Mouse (Mus musculus): ENCODE results near the gene Ankrd40.

Ankrd40 gene

GRCm38 (mm10) chr11:94327693-94328643, at the start of gene Ankrd40:
Gene Ankrd40 (plus strand): TSS chr11:94328001.
- DNase-seq, result peak; percentile 88

- no peak for DNase-seq
Observed at GRCm38 (mm10) chr11:94281199-94282181, 46.3 kb upstream of the Ankrd40 start, which contains the start of gene Gm21885. Gene Gm21885 (plus strand): TSS chr11:94281873.

DNA sequence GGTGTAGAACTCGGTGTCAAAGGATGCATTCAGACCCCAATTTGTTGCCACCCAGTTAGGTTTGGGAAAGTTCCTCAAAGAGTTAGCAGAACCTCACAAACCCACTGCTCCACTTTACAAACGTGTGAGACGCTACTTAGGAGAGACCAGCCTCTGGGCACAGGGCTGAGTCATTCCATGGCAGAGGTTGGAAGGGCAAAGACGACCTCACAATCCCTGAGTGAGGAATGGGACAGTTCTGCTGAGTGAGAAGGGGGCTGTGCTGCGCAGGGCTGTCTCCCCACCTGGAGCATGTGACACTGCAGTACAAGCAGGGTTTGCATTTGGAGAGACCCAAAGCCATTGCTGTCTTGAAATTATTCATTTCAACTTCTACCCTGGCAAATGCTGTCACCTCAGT, 45.5 kb upstream of the Ankrd40 start:
- no peak for DNase-seq

DNA sequence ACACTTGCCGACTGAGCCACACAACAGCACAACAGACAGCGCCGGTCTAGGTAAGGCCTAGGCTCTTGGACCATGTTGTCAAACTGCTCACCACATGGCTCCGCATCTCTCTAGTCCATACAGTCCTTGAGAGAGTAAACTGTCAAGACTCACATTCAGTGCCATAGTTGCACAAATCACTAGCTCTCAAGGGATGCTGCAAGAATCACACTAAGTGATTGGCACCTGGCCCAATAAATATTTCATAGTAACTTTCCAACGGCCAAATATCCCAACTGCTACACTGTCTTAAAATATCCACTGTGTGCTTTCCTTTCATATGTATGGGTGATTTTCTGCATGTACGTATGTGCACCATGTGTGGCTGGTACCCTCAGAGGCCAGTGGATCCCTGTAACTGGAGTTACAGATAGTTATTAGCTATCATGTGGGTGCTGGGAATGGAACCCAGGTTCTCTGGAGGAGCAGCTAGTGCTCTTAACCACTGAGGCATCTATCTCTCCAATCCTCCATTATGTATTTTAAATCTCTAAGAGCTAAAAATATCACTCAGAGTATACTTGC, 44.2 kb upstream of the Ankrd40 start:
- no peak for DNase-seq

DNA sequence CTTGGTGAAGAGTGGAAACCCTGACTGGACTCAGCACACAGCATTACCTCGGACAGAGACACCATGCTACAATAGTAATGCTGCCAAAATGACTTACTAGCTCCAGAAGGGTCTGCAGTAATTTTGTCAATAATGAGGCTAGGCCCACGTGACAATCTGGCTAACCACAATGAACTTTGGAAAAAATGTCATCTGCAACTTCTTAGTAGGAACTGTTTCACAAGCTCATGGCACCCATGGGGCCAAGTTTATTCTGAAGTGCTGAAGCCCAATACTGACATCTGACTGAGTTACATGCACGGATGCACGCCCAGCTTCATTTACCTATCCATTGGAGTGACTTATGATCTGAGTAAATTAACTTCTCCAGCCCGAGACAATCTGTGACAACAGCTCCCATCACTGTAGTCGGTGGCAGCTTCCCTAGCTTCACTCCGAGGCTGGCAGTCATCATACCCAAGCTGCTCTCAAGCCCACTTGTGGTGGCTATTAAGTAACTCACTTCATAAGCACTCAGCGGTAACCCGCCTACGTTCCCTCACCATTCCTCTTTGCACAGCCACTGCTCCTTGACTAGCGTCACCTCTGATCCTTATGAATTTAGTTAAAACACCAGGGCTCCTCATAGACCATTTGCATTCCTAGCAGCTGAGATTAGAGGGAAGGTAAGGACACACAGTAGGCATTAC, 41.8 kb upstream of the Ankrd40 start:
- DNase-seq, result no peak

- DNase-seq, result no peak
Observed at GRCm38 (mm10) chr11:94287105-94287504, 40.7 kb upstream of the Ankrd40 start.

DNA sequence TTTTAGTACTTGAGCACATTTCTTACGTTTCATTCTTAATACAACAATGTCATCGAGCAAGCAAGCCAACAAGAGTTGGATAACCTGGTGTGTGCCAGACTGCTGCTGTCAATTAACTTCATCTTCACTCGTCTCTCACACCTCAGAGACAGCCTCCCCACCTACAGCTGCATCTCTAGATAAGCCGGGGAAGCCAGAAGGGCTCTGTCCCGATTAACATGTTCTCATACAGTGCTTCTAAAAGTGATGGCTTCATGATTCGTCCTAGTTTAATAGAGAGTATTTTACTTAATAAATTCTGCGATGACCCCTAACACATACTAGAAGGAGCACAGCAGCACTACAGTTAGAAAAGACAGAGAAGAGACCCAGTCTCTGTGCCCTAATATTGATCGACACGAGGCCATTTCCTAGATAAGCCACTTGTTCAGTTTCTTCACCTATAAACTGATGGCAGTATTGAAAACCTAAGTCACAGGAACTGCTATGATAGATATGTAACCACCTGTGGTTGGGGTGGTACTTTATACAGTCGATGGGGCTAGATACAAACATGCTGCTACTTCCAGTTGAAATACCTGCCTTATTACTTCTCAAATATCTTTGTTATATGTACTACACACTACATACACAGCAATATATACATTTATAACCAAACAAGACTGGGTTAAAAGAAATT, 37.6 kb upstream of the Ankrd40 start:
- DNase-seq, result no peak

GRCm38 (mm10) chr11:94294996-94295845, 32.6 kb upstream of the Ankrd40 start:
- no peak for DNase-seq

- DNase-seq, result no peak
Observed at GRCm38 (mm10) chr11:94312733-94313132, 15.1 kb upstream of the Ankrd40 start.

- no peak for DNase-seq
Observed at GRCm38 (mm10) chr11:94314098-94314652, 13.6 kb upstream of the Ankrd40 start.

DNA sequence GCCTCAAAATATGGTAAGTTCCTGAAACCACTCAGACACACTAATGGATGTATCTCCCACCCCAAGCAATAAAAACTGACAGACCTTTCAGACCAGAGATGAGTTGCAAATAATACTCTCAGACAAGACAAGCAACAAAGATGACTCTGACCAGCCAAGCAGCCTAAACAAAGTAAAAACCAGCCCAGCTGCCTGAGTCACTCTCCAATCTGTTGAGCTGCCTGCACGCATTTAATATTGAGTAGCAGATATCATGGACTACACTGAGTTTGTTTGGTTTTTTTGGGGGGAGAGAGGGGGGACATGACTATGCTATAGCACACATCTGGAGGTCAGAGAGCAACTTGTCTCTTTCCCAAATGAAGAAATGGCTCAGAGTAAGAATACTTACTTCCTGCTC, 12.5 kb upstream of the Ankrd40 start:
- no peak for DNase-seq

DNA sequence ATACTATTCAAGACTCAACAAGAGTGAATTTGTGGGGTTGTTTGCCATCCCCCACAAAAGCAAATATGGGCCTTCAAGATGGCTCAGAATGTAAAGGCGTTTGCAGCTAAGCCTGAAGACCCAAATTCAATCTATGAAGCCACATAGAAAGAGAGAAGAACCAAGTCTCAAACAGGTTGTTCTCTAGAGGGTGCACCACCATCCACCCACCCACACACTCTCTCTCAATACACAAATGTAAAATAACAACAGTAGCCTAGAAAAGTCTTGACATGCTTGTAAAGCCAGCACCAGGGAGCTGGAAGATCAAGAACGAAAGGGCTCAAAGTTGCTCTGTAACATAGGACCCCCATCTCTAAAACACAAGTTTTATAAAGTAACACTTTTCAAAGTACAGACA, 11.3 kb upstream of the Ankrd40 start:
- no peak for DNase-seq

GRCm38 (mm10) chr11:94317014-94317413, 10.8 kb upstream of the Ankrd40 start:
- no peak for DNase-seq

GRCm38 (mm10) chr11:94317515-94317914, 10.3 kb upstream of the Ankrd40 start:
- no peak for DNase-seq

DNA sequence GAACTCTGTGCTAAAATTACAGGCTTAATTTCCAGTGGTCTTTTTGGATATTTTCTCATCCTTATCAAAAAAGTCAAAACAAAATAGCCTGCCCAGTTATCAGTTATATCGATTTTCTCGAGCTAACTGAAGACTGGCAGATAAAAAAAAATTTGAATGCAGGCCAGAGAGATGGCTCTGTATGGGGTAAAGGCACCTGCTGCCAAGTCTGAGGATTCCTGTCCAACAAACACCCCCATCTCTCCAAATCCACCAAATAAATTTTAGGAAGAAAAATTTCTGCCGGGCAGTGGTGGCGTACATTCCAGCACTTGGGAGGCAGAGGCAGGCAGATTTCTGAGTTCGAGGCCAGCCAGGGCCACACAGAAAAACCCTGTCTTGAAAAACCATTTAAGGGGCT, 9.7 kb upstream of the Ankrd40 start:
- no peak for DNase-seq

DNA sequence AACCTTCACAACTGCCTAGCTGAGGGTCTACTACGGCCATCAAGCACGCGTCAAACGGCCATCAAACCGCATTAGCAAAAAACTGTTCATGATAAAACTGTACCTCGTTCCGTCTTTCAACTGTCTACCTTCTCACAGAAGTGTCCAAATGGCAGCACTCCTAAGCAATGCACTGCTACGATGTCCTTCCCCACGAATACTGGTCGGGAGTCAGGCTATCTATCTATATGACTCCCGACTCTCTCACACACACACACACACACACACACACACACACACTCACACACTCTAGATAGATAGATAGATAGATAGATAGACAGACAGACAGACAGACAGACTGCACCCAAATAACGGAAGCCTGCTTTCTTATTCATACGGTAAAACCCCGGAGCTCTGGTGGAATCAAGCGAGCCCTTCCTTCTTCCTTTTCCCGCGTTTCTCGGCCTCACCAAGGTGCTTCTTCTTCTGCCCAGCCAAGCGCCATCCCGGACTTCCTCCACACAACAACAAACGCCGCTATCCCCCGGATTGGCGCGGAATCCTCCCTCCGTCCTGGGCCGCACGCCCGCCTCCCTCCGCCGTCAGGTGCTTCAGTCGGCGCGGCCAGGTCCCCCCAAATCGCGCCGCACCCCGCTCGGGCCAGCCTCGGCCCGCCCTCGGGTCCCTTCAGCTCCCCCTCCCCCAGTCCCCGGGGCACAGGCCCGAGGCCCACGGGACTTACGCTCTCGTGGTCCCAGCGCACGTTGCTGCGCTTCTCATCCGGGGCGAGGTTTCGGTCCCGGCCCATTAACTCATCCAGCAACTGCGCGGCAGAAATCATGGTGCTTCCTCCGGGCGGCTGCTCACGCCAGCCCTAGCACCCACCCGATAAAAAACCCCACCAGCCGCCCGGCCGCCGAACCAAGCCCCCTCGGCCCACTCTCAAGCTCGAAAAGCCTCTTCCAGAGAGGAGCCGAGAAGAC, 6.6 kb upstream of the Ankrd40 start:
- DNase-seq, result no peak

DNA sequence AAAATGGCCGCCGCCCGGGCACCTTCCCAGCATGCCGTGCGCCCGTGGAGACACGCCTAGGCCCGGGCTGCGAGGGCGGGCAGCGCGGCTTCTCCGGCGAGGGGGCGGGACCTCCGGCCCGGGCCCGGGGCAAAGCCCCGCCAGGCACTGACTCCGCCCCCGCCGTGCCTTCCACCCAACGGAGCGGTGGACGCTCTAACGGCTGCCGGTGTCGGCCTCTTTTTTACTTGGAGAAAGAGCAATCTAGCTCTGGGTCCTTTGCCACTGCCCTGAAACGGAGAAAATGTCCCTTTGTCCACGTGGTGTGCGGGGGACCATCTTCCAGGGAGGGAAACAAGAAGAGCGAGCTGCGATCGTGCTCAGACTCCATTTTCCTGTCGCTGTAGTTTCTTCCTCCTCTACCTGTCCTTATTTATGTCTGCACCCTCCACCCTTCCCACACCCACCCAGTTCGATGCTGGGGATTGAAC, 5.8 kb upstream of the Ankrd40 start, which contains the start of gene Luc7l3:
TSS of gene Luc7l3 (minus strand) at position 58 of the 470 bp plus-strand sequence.
- peak; percentile 97 for DNase-seq

DNA sequence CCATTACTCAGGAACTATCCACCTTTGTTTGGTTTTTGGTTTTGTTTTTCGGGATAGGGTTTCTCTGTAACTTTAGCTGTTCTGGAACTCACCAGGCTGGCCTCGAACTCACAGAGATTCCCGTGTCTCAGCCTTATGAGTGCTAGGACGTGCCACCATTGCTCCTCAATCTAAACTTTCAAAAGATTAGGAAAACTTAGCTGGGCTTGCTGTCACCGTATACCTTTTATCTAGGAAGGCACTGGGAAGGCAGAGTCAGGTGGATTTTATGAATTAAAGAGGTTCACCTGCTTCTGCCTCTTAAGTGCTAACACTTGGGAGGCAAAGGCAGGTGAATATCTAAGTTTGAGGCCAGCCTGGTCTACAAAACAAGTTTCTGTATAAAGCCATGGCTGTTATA, 5.2 kb upstream of the Ankrd40 start:
- no peak for DNase-seq

Data from thymus, postnatal 14 days (tissue).